Mouse (Mus musculus): Measurements from ENCODE around the gene Cers6.

The Cers6 gene

DNA sequence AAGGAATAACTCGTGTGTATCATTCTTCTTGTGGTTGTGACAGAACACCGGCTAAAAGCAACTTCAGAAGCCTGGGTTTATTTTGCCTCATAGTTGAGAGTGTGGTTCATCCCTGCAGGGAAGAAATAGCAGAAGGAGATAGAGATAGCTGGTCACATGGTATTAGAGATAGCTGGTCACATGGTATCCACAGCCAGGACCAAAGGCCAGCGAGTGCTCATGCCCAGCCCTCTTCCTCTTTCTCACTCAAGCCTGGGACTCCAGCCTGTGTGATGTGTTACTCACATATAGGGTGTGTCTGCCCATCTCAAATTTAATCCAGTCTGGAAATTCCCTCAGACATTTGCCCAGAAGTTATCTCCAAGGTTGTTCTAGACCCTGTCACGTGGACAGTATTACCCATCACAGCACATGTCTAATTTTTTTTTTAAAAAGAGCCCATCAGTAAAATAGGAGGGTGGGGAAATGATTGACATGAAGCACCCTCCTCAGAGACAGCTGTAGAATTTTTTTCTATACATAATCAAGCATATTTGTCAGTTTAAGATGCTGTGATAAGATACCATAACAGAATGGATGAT is 17.9 kb downstream of the Cers6 start:
- no peak for DNase-seq (ENCODE audit: low spot score)

DNA sequence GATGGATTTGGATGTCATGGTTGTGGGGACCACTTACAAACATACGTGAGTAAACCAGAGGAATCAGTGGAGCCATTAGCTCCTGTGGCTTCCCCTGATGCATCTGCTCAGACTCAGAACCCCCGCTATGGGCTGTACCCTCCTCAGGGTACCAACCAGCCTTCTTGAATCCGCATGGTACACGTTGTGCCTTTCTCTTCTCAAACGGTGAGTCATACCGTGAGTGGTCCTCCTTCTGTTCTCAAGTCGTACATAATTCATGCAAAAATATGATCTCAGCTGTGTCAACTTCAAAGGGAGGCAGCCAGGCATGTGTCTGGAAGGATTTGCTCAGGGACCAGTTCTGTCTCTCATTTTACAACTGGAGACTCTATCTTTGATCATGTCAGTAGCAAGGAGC is 23.3 kb downstream of the Cers6 start:
- no peak for DNase-seq (ENCODE audit: low spot score)

DNA sequence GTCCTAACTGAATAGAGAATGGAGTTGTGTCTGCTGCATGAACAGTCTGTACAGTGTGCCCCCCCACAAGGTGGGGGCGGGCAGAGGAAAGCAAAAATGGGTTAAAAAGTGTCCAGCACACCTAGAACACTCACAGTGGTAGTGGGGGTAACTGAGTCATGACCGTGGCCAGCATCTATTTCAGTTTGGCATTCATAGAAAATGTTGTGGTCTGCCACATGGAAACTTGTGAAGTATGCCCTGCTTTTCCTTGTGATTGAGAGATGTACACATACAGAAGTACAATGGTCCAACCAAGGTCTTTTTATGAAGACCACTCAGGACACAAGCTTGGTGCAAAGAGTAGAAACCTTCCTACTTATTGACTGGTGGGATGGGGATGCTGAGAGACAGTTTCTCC is 24.0 kb downstream of the Cers6 start:
- DNase-seq (ENCODE audit: low spot score) = no peak

- peak; percentile 61 for DNase-seq (ENCODE audit: low spot score)
These were observed 24.7 kb downstream of the Cers6 start for GRCm38 (mm10) chr2:68885766-68886496.

GRCm38 (mm10) chr2:68886661-68887060 is 25.4 kb downstream of the Cers6 start:
- DNase-seq (ENCODE audit: low spot score) = no peak

DNA sequence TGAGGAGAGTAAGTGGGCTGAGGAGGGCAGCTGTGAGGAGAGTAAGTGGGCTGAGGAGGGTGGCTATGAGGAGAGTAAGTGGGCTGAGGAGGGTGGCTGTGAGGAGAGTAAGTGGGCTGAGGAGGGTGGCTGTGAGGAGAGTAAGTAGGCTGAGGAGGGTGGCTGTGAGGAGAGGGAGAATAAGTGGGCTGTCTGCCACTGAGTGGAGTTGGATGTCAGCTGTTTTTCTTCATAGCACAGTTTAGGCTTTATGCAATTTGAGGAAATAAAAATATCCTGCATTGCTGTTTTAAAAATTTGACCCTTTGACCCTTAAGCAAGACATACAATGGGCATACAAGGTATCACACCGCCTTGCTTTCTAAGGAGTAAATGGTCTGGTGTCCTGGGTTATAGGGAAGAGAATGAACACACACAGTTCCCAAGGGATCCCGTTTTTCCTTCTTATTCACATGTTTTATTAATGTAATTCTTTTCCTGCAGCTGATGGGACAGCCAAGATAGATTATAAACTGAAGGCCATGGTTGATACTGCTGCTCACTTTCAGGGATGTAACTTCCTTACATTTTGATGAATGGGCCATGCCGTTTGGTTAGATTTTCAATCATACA is 27.0 kb downstream of the Cers6 start:
- no peak for DNase-seq (ENCODE audit: low spot score)

GRCm38 (mm10) chr2:68889661-68890170 is 28.5 kb downstream of the Cers6 start:
- DNase-seq (ENCODE audit: low spot score) = no peak

DNA sequence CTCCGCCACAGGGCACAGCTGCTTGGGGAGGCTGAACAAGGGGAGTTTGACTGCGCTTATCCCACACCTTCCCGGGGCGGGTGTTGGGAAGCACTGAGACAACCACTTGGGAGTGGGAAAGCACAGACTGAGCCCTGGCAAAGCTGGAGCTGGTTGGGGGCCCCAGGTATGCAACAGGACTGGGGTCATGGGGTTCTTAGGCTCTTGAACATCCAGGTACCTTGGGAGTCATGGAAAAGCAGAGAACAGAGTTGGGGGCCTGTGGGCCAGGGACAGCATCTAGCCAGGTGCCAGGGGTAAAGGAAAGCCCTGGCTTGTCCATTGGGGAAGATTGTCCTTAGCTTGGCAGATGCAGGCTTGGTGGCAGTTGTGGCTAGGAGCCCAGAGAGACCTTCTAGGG is 31.2 kb downstream of the Cers6 start:
- DNase-seq (ENCODE audit: low spot score) = no peak

- DNase-seq (ENCODE audit: low spot score) = no peak
These were observed 34.0 kb downstream of the Cers6 start for GRCm38 (mm10) chr2:68895044-68895764.

DNA sequence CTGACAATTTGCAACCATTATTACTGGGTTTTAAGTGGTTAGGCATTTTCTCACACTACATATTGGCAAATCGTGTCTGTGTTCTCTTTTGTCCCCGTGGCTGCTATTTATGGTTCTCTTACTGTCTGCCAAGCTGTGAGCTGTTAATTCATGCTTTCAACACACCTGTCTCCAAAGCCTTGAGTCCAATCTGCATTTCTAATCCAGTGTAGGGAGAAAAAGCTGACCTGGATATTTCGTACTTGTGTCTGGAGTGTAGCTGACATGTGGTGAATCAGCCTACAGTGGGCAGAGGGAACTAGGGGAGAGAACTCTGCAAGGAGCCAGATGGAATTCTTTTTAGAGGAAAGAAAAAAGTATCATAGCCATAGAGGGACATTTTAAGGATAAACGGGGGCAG is 35.0 kb downstream of the Cers6 start:
- no peak for DNase-seq (ENCODE audit: low spot score)

DNA sequence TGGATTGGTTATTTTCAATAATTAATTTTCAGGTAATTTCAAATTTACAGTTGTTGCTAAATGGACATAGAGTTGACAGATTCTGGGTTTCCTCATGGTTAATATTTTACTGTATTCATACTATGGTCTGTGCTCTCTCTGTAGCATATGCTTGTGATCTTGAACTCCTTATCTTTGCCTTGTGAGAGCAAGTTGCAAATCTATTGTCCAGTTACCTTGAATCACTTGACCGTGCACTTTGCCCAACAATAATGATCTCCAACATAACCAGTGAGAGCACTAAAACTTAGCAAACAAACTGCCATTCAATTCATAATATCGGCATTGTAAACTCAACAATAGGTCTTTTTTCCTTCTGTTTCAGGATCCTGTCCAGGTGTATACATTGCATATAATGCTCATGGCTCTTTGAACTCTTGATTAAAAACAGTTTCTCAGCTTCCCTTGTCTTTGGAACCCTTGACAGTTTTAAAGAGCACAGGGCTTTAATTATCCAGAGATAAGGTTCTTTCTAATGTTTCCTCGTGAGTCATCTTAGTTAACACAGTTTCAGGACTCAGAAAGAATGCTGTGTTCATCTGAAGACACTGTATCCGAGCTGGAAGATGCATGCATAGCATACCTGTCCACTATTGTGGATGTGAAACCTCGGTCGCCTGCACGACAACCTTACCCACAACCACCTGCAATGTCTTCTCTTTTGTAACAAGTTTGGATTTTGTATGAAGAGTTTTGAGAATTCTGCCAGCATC is 38.7 kb downstream of the Cers6 start:
- DNase-seq (ENCODE audit: low spot score) = no peak

GRCm38 (mm10) chr2:68900640-68901378 is 39.6 kb downstream of the Cers6 start:
- DNase-seq (ENCODE audit: low spot score) = no peak

DNA sequence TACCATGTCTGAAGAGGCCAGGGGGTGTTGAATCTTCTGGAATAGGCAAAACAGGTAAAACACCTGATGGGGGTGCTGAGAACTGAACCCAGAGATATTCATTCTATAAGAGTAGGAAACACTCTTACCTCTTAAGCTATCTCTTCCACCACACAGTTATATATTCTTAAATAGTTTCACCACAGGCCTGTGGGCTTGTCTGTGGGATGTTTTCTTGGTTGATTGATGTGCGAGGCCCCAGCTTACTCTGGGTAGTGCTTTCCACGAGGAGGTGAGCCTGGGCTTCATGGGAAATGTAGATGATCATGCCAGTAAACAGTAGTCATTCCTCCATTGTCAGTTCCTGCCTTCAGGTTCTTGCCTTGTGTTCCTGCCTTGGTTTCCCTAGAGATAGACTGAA is 40.5 kb downstream of the Cers6 start:
- no peak for DNase-seq (ENCODE audit: low spot score)

DNA sequence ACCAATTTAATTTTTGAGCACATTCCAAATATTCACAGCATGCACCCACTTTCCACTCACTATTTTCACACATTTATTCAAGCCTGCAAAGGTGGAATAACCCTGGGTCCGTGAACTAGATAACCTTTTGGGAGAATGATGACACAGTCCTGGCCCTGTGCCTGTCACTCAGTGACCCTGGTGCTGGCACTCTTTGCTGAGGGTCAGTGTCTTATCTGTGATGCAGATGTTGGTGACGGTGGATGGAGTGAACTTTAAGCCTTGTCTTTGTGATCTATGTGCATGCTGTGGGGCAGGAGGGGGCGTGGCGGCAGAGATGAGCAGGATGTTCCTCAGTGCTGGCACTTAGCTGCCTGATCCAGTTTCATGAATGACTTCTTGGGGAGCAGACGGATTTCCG is 41.3 kb downstream of the Cers6 start:
- no peak for DNase-seq (ENCODE audit: low spot score)

- DNase-seq (ENCODE audit: low spot score) = no peak
These were observed 45.7 kb downstream of the Cers6 start for GRCm38 (mm10) chr2:68906921-68907320.

DNA sequence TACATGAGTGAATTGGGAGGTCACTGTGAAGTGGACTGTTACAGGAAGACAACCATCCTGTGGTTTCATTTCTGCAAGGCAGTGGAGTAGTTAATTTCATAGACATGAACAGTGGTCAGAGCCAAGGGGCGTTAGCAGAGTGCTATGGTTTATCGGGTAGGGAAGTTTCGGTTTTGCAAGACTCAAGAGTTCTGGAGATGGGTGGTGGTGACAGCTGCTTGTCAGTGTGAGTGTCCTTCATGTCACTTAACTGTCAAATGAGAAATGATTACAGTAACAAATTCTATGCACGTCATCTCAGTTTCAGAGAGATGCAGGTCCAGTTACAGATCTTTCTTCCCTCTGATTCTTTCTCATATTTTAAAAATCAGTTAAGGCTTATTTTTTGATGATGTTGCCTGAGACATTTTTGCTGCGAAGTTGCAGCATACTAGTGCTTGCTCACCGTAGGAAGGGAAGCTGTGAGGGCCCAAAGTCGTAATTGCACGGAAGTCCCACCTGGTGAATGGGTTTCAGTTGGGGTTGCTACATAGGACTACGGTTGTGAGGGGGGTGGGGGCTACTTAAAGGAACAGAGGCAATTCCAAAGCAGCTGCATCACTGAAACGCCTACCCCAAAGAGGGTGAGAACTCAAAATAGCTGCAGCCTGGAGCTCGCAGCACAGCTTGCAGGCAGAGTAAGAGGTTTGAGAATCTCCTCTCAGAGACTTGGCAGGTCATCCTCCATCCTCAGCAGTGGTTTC is 46.7 kb downstream of the Cers6 start:
- no peak for DNase-seq (ENCODE audit: low spot score)

DNA sequence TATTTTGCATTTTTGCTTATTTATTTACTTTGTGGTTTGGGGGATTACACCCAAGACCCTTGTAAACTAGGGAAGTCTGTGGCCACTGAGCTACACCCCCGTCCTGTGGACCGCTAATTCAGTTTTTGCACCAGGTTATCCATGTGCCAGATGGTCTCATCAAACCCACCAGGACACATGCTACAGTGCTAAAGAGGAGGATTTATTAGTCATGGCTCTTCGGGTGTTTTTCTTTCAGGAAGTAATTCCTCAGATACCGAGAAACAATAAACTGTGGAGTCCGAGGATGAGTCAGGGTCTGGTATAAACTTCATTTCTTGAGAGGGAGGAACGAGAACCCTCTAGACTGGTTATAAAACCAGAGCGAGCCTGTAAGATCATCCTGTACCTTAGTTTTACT is 49.5 kb downstream of the Cers6 start:
- no peak for DNase-seq (ENCODE audit: low spot score)

GRCm38 (mm10) chr2:68911587-68912483 is 50.6 kb downstream of the Cers6 start:
- no peak for DNase-seq (ENCODE audit: low spot score)

- no peak for DNase-seq (ENCODE audit: low spot score)
These were observed 54.5 kb downstream of the Cers6 start for GRCm38 (mm10) chr2:68915742-68916141.

- no peak for DNase-seq (ENCODE audit: low spot score)
These were observed 55.1 kb downstream of the Cers6 start for GRCm38 (mm10) chr2:68916299-68916698.
